Mouse (Mus musculus) olfactory bulb, adult 2 months (tissue): ENCODE data around the gene Ppard. TPM values are rescaled to one million over a fixed set of nuclear protein-coding genes. Genes with fewer than 3 reads are reported as not detected.
"Not testable (repeated sequence)": the region's sequence is repeated elsewhere in the genome, so short reads cannot be mapped to it uniquely, and the experiment has no call there.

Source experiments
- H3K27ac ChIP-seq: fragments of 200-500 bp; 2 replicates; pipeline ENCODE4 v1.5.1; 2012; ENCODE audit warnings: low read depth, low read length; ENCODE audit not compliant: insufficient read depth
- H3K4me1 ChIP-seq: fragments of 200-500 bp; 2 replicates; pipeline ENCODE4 v1.6.1; 2012; ENCODE audit warnings: low read length; ENCODE audit not compliant: control insufficient read depth, insufficient read depth
- H3K4me3 ChIP-seq: fragments of 200-500 bp; 2 replicates; pipeline ENCODE4 v1.5.1; 2012; ENCODE audit warnings: mild to moderate bottlenecking, low read depth, low read length, moderate library complexity; ENCODE audit not compliant: insufficient read depth
- CTCF ChIP-seq: fragments of 200-500 bp; IDR thresholded peaks from 2 replicates; pipeline ENCODE4 v1.5.1; 2012; ENCODE audit warnings: low read depth, mild to moderate bottlenecking, low read length, moderate library complexity; ENCODE audit not compliant: insufficient read depth
- POLR2A ChIP-seq: fragments of 200-500 bp; IDR thresholded peaks from 2 replicates; pipeline ENCODE4 v1.6.1; 2012; ENCODE audit warnings: mild to moderate bottlenecking, low read depth, low read length, moderate library complexity; ENCODE audit not compliant: insufficient read depth
- WGBS: fragments of 180-500 bp; shearing (Covaris S2); methylation state at CpG from one replicate; pipeline ENCODE4 v1.1.7; 2018; 5-methylcytosine and 5-hydroxymethylcytosine counted together
- polyA plus RNA-seq: library from polyadenylated mRNA; stranded (reverse); fragments of >200 nt; gene quantifications from 2 replicates; pipeline ENCODE4 v1.2.4, GENCODE M21; 2012; ENCODE audit warnings: low replicate concordance; ENCODE audit not compliant: missing spikeins, insufficient read depth, insufficient read length

Ppard gene
- polyA plus RNA-seq, 1 experiment: not detected

- 91% methylated on average over 4 of the region's 4 CpGs for WGBS
- H3K4me3 ChIP-seq: no peak overlapping the region
- H3K4me1 ChIP-seq: peaks cover 3% of the 10 kb centered on the region; the same call in 1 of the 2 replicates
- TF ChIP-seq CTCF (no peak), POLR2A (no peak)
- H3K27ac ChIP-seq: no peak overlapping the region
These were observed 89.2 kb downstream of the Ppard start for GRCm38 (mm10) chr17:28321700-28322099.

- H3K4me3 ChIP-seq: no peak overlapping the region
- 95% methylated on average over 8 of the region's 8 CpGs for WGBS
- H3K27ac ChIP-seq: no peak overlapping the region
- H3K4me1 ChIP-seq: peaks cover 18% of the 10 kb centered on the region
- no peak for TF ChIP-seq POLR2A
- TF ChIP-seq CTCF: no peak
These were observed 91.3 kb downstream of the Ppard start for GRCm38 (mm10) chr17:28323786-28324185.

GRCm38 (mm10) chr17:28324416-28324815 lies 91.9 kb downstream of the Ppard start:
- peaks cover 23% of the 10 kb centered on the region for H3K4me1 ChIP-seq
- not testable (repeated sequence) for H3K4me3 ChIP-seq, H3K27ac ChIP-seq
- 96% methylated on average over 7 of the region's 7 CpGs for WGBS

GRCm38 (mm10) chr17:28325751-28326150 lies 93.3 kb downstream of the Ppard start:
- H3K27ac ChIP-seq: no peak overlapping the region
- no peak overlapping the region for H3K4me3 ChIP-seq
- H3K4me1 ChIP-seq: peaks cover 27% of the 10 kb centered on the region
- TF ChIP-seq CTCF (no peak), POLR2A (no peak)
- WGBS: 94% methylated on average over 8 of the region's 8 CpGs

- 68% methylated on average over 3 of the region's 3 CpGs for WGBS
- Histone ChIP-seq H3K27ac (peak overlapping the region; percentile 97), H3K4me3 (no peak overlapping the region), H3K4me1 (peaks cover 27% of the 10 kb centered on the region)
- TF ChIP-seq POLR2A (no peak), CTCF (no peak)
These were observed 94.5 kb downstream of the Ppard start for GRCm38 (mm10) chr17:28326951-28327350.

- Histone ChIP-seq H3K27ac (peak overlapping the region; percentile 97), H3K4me1 (peaks cover 27% of the 10 kb centered on the region), H3K4me3 (peak overlapping the region; percentile 62)
- TF ChIP-seq POLR2A: no peak
- TF ChIP-seq CTCF: no peak
- 3% methylated on average over 22 of the region's 22 CpGs for WGBS
These were observed 95.3 kb downstream of the Ppard start for GRCm38 (mm10) chr17:28327673-28328325.

GRCm38 (mm10) chr17:28328366-28328928 lies 95.9 kb downstream of the Ppard start, which contains the start of gene Rpl10a:
Gene Rpl10a, plus strand, starts transcription at chr17:28328471.
- peak; percentile 89 for TF ChIP-seq POLR2A
- TF ChIP-seq CTCF: peak; percentile 75
- under 1% methylated on average over 67 of the region's 67 CpGs for WGBS
- peaks cover 30% of the 10 kb centered on the region for H3K4me1 ChIP-seq
- peak within 1 kb of the TSS; percentile 97 for H3K27ac ChIP-seq
- H3K4me3 ChIP-seq: peak within 1 kb of the TSS; percentile 62

GRCm38 (mm10) chr17:28328946-28329345 lies 96.4 kb downstream of the Ppard start:
- TF ChIP-seq CTCF (no peak), POLR2A (no peak)
- WGBS: under 1% methylated on average over 25 of the region's 25 CpGs
- Histone ChIP-seq H3K4me3 (peak overlapping the region; percentile 62), H3K27ac (peak overlapping the region; percentile 76), H3K4me1 (peaks cover 34% of the 10 kb centered on the region)

GRCm38 (mm10) chr17:28329503-28330231 lies 97.2 kb downstream of the Ppard start:
- TF ChIP-seq CTCF: no peak
- TF ChIP-seq POLR2A: no peak
- WGBS: 13% methylated on average over 4 of the region's 4 CpGs
- H3K4me1 ChIP-seq: peaks cover 38% of the 10 kb centered on the region
- H3K27ac ChIP-seq: no peak overlapping the region
- H3K4me3 ChIP-seq: peak overlapping the region; percentile 62
